Mouse (Mus musculus): Measurements from ENCODE around the gene Arhgap35.

Gene Arhgap35

GRCm38 (mm10) chr7:16519310-16519709 lies 95.5 kb downstream of the Arhgap35 start:
- no peak for DNase-seq (ENCODE audit: low spot score)

GRCm38 (mm10) chr7:16517198-16517597 lies 97.6 kb downstream of the Arhgap35 start:
- DNase-seq (ENCODE audit: low spot score) = no peak

GRCm38 (mm10) chr7:16507284-16507683 lies 107.5 kb downstream of the Arhgap35 start:
- DNase-seq (ENCODE audit: low spot score) = no peak

GRCm38 (mm10) chr7:16505226-16505593 lies 109.6 kb downstream of the Arhgap35 start:
- no peak for DNase-seq (ENCODE audit: low spot score)

- DNase-seq (ENCODE audit: low spot score) = no peak
These were observed 110.1 kb downstream of the Arhgap35 start for GRCm38 (mm10) chr7:16504573-16505225.

- no peak for DNase-seq (ENCODE audit: low spot score)
These were observed 113.2 kb downstream of the Arhgap35 start for GRCm38 (mm10) chr7:16501571-16501970.

- no peak for DNase-seq (ENCODE audit: low spot score)
These were observed 115.1 kb downstream of the Arhgap35 start for GRCm38 (mm10) chr7:16499671-16500104.

- no peak for DNase-seq (ENCODE audit: low spot score)
These were observed 118.5 kb downstream of the Arhgap35 start for GRCm38 (mm10) chr7:16496260-16496659.

- no peak for DNase-seq (ENCODE audit: low spot score)
These were observed 121.4 kb downstream of the Arhgap35 start for GRCm38 (mm10) chr7:16493361-16493760.

GRCm38 (mm10) chr7:16492211-16492610 lies 122.6 kb downstream of the Arhgap35 start:
- DNase-seq (ENCODE audit: low spot score) = no peak

GRCm38 (mm10) chr7:16491759-16492158 lies 123.0 kb downstream of the Arhgap35 start:
- no peak for DNase-seq (ENCODE audit: low spot score)

- no peak for DNase-seq (ENCODE audit: low spot score)
These were observed 124.8 kb downstream of the Arhgap35 start for GRCm38 (mm10) chr7:16489948-16490347.

GRCm38 (mm10) chr7:16488816-16489215 lies 126.0 kb downstream of the Arhgap35 start:
- DNase-seq (ENCODE audit: low spot score) = no peak

- DNase-seq (ENCODE audit: low spot score) = no peak
These were observed 137.2 kb downstream of the Arhgap35 start, which contains the start of gene Npas1 for GRCm38 (mm10) chr7:16477628-16478027. Gene Npas1, minus strand, starts transcription at chr7:16477728.

- no peak for DNase-seq (ENCODE audit: low spot score)
These were observed 138.2 kb downstream of the Arhgap35 start for GRCm38 (mm10) chr7:16476600-16476989.

GRCm38 (mm10) chr7:16475764-16476599 lies 138.8 kb downstream of the Arhgap35 start:
- DNase-seq (ENCODE audit: low spot score) = no peak

GRCm38 (mm10) chr7:16475321-16475720 lies 139.5 kb downstream of the Arhgap35 start:
- DNase-seq (ENCODE audit: low spot score) = no peak

- no peak for DNase-seq (ENCODE audit: low spot score)
These were observed 140.3 kb downstream of the Arhgap35 start for GRCm38 (mm10) chr7:16474445-16474844.

- no peak for DNase-seq (ENCODE audit: low spot score)
These were observed 140.9 kb downstream of the Arhgap35 start for GRCm38 (mm10) chr7:16473847-16474246.

GRCm38 (mm10) chr7:16472116-16472709 lies 142.6 kb downstream of the Arhgap35 start:
- DNase-seq (ENCODE audit: low spot score) = no peak

- DNase-seq (ENCODE audit: low spot score) = no peak
These were observed 143.2 kb downstream of the Arhgap35 start for GRCm38 (mm10) chr7:16471549-16471948.

- no peak for DNase-seq (ENCODE audit: low spot score)
These were observed 146.7 kb downstream of the Arhgap35 start for GRCm38 (mm10) chr7:16468115-16468514.

GRCm38 (mm10) chr7:16466565-16466964 lies 148.2 kb downstream of the Arhgap35 start:
- DNase-seq (ENCODE audit: low spot score) = no peak
